Mouse (Mus musculus): ENCODE data around the gene Klhl25. TPM values are rescaled to one million over a fixed set of nuclear protein-coding genes. Genes with fewer than 3 reads are reported as not detected.
A peak's percentile ranks its signal among the peaks of the same experiment; 100 is the strongest.
"Not testable (repeated sequence)": the region's sequence is repeated elsewhere in the genome, so short reads cannot be mapped to it uniquely, and the experiment has no call there.

Klhl25 gene
- polyA plus RNA-seq, 1 experiment from 2014 or later, result 15.9 TPM

DNA sequence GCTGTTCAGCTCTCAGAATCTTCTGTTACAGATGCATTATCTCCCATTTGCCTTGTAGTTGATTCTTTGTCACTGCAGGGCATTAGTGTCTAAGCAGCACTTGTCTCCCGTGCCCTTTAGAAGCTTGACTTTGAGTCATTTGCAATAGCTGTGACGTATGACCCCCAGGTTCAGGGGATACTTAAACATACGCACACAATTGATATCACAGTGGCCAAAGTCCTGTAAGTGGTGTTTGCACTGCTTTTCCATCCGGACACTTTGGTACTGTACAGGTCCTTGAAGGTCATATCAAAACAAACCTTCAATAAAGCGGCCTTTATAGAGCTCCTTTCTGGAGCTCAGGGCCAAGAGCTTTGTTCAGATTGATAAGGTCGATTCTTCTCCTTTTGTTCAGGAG, 51.0 kb downstream of the Klhl25 start:
- H3K27ac ChIP-seq (ENCODE audit: low read depth, low read length), result no peak overlapping the region
- H3K27me3 ChIP-seq (ENCODE audit: control insufficient read depth, insufficient read depth, low read length), result no peaks in the 10 kb centered on the region
- no peaks in the 10 kb centered on the region for H3K36me3 ChIP-seq (ENCODE audit: control insufficient read depth, insufficient read depth, low read length)
- no peak overlapping the region for H3K9ac ChIP-seq (ENCODE audit: low read depth, low read length)
- no peak overlapping the region for H3K4me3 ChIP-seq (ENCODE audit: low read length)
- 66% methylated on average over 6 of the region's 6 CpGs for WGBS
- no peak overlapping the region for H3K4me2 ChIP-seq (replicated peaks; ENCODE audit: low read depth, low read length)
- no peaks in the 10 kb centered on the region for H3K9me3 ChIP-seq (ENCODE audit: control insufficient read depth, low read length)
- ATAC-seq (ENCODE audit: low FRiP score, low TSS enrichment), result no peak
- no peaks in the 10 kb centered on the region for H3K4me1 ChIP-seq (ENCODE audit: control insufficient read depth, insufficient read depth, low read length)

DNA sequence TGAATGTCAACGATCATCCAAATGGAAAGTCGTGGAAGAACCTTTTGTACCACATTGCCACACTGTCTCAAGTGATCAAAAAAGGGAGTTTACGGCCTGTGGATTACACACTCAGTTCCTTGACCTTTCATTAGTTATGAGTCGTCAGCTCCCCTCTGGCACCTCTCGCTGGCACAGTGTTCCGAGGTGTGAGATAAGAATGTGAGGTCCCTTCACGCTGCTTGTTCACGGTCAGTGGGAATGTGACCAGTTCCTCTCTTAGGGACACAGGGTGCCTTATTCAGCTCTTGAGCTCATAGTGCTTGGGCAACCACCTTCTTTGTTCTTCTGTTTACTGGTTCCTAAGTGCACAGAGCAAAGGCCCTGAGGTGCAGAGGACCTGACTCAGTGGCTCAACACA, 51.4 kb downstream of the Klhl25 start:
- Histone ChIP-seq H3K36me3 (ENCODE audit: control insufficient read depth, insufficient read depth, low read length) (no peaks in the 10 kb centered on the region), H3K27me3 (ENCODE audit: control insufficient read depth, insufficient read depth, low read length) (no peaks in the 10 kb centered on the region), H3K4me2 (replicated peaks; ENCODE audit: low read depth, low read length) (no peak overlapping the region), H3K9me3 (ENCODE audit: control insufficient read depth, low read length) (no peaks in the 10 kb centered on the region), H3K4me3 (ENCODE audit: low read length) (no peak overlapping the region), H3K4me1 (ENCODE audit: control insufficient read depth, insufficient read depth, low read length) (no peaks in the 10 kb centered on the region), H3K9ac (ENCODE audit: low read depth, low read length) (no peak overlapping the region), H3K27ac (ENCODE audit: low read depth, low read length) (no peak overlapping the region)
- ATAC-seq (ENCODE audit: low FRiP score, low TSS enrichment), result no peak
- whole genome bisulfite sequencing, result 43% methylated on average over 8 of the region's 8 CpGs

- H3K27me3 ChIP-seq (ENCODE audit: control insufficient read depth, insufficient read depth, low read length), result no peaks in the 10 kb centered on the region
- H3K4me1 ChIP-seq (ENCODE audit: control insufficient read depth, insufficient read depth, low read length), result no peaks in the 10 kb centered on the region
- H3K9me3 ChIP-seq (ENCODE audit: control insufficient read depth, low read length), result no peaks in the 10 kb centered on the region
- ATAC-seq (ENCODE audit: low FRiP score, low TSS enrichment), result no peak
- no peak overlapping the region for H3K9ac ChIP-seq (ENCODE audit: low read depth, low read length)
- no peak overlapping the region for H3K4me3 ChIP-seq (ENCODE audit: low read length)
- 78% methylated on average over 4 of the region's 4 CpGs for WGBS
- H3K4me2 ChIP-seq (replicated peaks; ENCODE audit: low read depth, low read length), result no peak overlapping the region
- no peak overlapping the region for H3K27ac ChIP-seq (ENCODE audit: low read depth, low read length)
- no peaks in the 10 kb centered on the region for H3K36me3 ChIP-seq (ENCODE audit: control insufficient read depth, insufficient read depth, low read length)
Measured at GRCm38 (mm10) chr7:75899954-75900353, 51.8 kb downstream of the Klhl25 start.

GRCm38 (mm10) chr7:75905145-75905544, 57.0 kb downstream of the Klhl25 start:
- no peak for ATAC-seq (ENCODE audit: low FRiP score, low TSS enrichment)
- no peak overlapping the region for H3K9ac ChIP-seq (ENCODE audit: low read depth, low read length)
- no peaks in the 10 kb centered on the region for H3K27me3 ChIP-seq (ENCODE audit: control insufficient read depth, insufficient read depth, low read length)
- no peaks in the 10 kb centered on the region for H3K9me3 ChIP-seq (ENCODE audit: control insufficient read depth, low read length)
- H3K36me3 ChIP-seq (ENCODE audit: control insufficient read depth, insufficient read depth, low read length), result no peaks in the 10 kb centered on the region
- H3K4me3 ChIP-seq (ENCODE audit: low read length), result no peak overlapping the region
- no peak overlapping the region for H3K4me2 ChIP-seq (replicated peaks; ENCODE audit: low read depth, low read length)
- 32% methylated on average over 2 of the region's 2 CpGs for WGBS
- no peaks in the 10 kb centered on the region for H3K4me1 ChIP-seq (ENCODE audit: control insufficient read depth, insufficient read depth, low read length)
- H3K27ac ChIP-seq (ENCODE audit: low read depth, low read length), result no peak overlapping the region

- WGBS, result 6% methylated on average over 11 of the region's 11 CpGs
- Histone ChIP-seq H3K9ac (ENCODE audit: low read depth, low read length) (0 out of 2 replicates have a peak overlapping the region, but pooled peaks have one; percentile 8), H3K36me3 (ENCODE audit: control insufficient read depth, insufficient read depth, low read length) (no peaks in the 10 kb centered on the region), H3K4me2 (replicated peaks; ENCODE audit: low read depth, low read length) (peak overlapping the region; percentile 41), H3K27ac (ENCODE audit: low read depth, low read length) (no peak overlapping the region), H3K4me1 (ENCODE audit: control insufficient read depth, insufficient read depth, low read length) (0 out of 2 replicates have a peak, but pooled peaks cover 2% of the 10 kb centered on the region), H3K4me3 (ENCODE audit: low read length) (peak overlapping the region; percentile 26), H3K9me3 (ENCODE audit: control insufficient read depth, low read length) (no peaks in the 10 kb centered on the region), H3K27me3 (ENCODE audit: control insufficient read depth, insufficient read depth, low read length) (no peaks in the 10 kb centered on the region)
- peak; percentile 78 for ATAC-seq (ENCODE audit: low FRiP score, low TSS enrichment)
Measured at GRCm38 (mm10) chr7:75910035-75910651, 62.0 kb downstream of the Klhl25 start.

GRCm38 (mm10) chr7:75910652-75911035, 62.5 kb downstream of the Klhl25 start:
- Histone ChIP-seq H3K4me3 (ENCODE audit: low read length) (peak overlapping the region; percentile 26; the same call in 1 of the 2 replicates), H3K4me2 (replicated peaks; ENCODE audit: low read depth, low read length) (peak overlapping the region; percentile 41), H3K9me3 (ENCODE audit: control insufficient read depth, low read length) (no peaks in the 10 kb centered on the region), H3K9ac (ENCODE audit: low read depth, low read length) (0 out of 2 replicates have a peak overlapping the region, but pooled peaks have one; percentile 8), H3K27ac (ENCODE audit: low read depth, low read length) (no peak overlapping the region), H3K4me1 (ENCODE audit: control insufficient read depth, insufficient read depth, low read length) (0 out of 2 replicates have a peak, but pooled peaks cover 2% of the 10 kb centered on the region), H3K36me3 (ENCODE audit: control insufficient read depth, insufficient read depth, low read length) (no peaks in the 10 kb centered on the region), H3K27me3 (ENCODE audit: control insufficient read depth, insufficient read depth, low read length) (no peaks in the 10 kb centered on the region)
- no peak for ATAC-seq (ENCODE audit: low FRiP score, low TSS enrichment)
- 78% methylated on average over 8 of the region's 8 CpGs for WGBS

GRCm38 (mm10) chr7:75913952-75914351, 65.8 kb downstream of the Klhl25 start:
- Histone ChIP-seq H3K4me2 (replicated peaks; ENCODE audit: low read depth, low read length) (no peak overlapping the region), H3K9ac (ENCODE audit: low read depth, low read length) (0 out of 2 replicates have a peak overlapping the region, but pooled peaks have one; percentile 7), H3K4me1 (ENCODE audit: control insufficient read depth, insufficient read depth, low read length) (0 out of 2 replicates have a peak, but pooled peaks cover 2% of the 10 kb centered on the region), H3K27me3 (ENCODE audit: control insufficient read depth, insufficient read depth, low read length) (no peaks in the 10 kb centered on the region), H3K36me3 (ENCODE audit: control insufficient read depth, insufficient read depth, low read length) (no peaks in the 10 kb centered on the region), H3K9me3 (ENCODE audit: control insufficient read depth, low read length) (no peaks in the 10 kb centered on the region), H3K4me3 (ENCODE audit: low read length) (no peak overlapping the region), H3K27ac (ENCODE audit: low read depth, low read length) (no peak overlapping the region)
- WGBS, result 3% methylated on average over 7 of the region's 7 CpGs
- ATAC-seq (ENCODE audit: low FRiP score, low TSS enrichment), result peak; percentile 81

DNA sequence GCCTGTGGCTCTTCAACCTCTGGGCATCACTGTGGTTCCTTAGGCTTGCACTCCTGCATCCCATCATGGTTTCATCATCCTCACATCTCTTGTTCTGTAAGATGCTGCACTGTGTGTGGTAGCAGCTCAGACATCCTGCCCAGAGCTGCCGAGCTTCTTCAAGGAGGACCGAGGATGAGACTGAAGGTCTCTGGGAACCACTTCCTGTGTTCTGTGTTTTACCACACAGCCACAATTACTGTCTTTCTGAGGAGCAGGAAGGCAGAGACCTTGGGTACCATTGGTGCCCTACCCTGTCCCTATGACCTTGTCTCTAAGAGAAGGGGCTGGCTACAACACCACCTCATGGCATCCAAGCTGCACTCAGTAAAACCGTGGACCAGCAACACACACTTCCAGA, 67.4 kb downstream of the Klhl25 start:
- not testable (repeated sequence) for H3K4me1 ChIP-seq (ENCODE audit: control insufficient read depth, insufficient read depth, low read length); ATAC-seq (ENCODE audit: low FRiP score, low TSS enrichment); H3K9ac ChIP-seq (ENCODE audit: low read depth, low read length); H3K4me3 ChIP-seq (ENCODE audit: low read length); H3K9me3 ChIP-seq (ENCODE audit: control insufficient read depth, low read length); H3K27me3 ChIP-seq (ENCODE audit: control insufficient read depth, insufficient read depth, low read length); H3K36me3 ChIP-seq (ENCODE audit: control insufficient read depth, insufficient read depth, low read length); H3K4me2 ChIP-seq (replicated peaks; ENCODE audit: low read depth, low read length); H3K27ac ChIP-seq (ENCODE audit: low read depth, low read length)
- 84% methylated on average over 3 of the region's 3 CpGs for WGBS

GRCm38 (mm10) chr7:75917662-75918061, 69.6 kb downstream of the Klhl25 start:
- ATAC-seq (ENCODE audit: low FRiP score, low TSS enrichment), result no peak
- H3K27me3 ChIP-seq (ENCODE audit: control insufficient read depth, insufficient read depth, low read length), result no peaks in the 10 kb centered on the region
- no peaks in the 10 kb centered on the region for H3K36me3 ChIP-seq (ENCODE audit: control insufficient read depth, insufficient read depth, low read length)
- no peak overlapping the region for H3K27ac ChIP-seq (ENCODE audit: low read depth, low read length)
- no peak overlapping the region for H3K4me2 ChIP-seq (replicated peaks; ENCODE audit: low read depth, low read length)
- no peaks in the 10 kb centered on the region for H3K4me1 ChIP-seq (ENCODE audit: control insufficient read depth, insufficient read depth, low read length)
- no peak overlapping the region for H3K4me3 ChIP-seq (ENCODE audit: low read length)
- no peaks in the 10 kb centered on the region for H3K9me3 ChIP-seq (ENCODE audit: control insufficient read depth, low read length)
- 78% methylated on average over 4 of the region's 4 CpGs for WGBS
- H3K9ac ChIP-seq (ENCODE audit: low read depth, low read length), result no peak overlapping the region

Measured in kidney, embryonic 14.5 days (tissue).